Mouse (Mus musculus): ENCODE data around the gene Il13. TPM values are rescaled to one million over a fixed set of nuclear protein-coding genes. Genes with fewer than 3 reads are reported as not detected.

Gene Il13
- polyA plus RNA-seq, 1 experiment: not detected

DNA sequence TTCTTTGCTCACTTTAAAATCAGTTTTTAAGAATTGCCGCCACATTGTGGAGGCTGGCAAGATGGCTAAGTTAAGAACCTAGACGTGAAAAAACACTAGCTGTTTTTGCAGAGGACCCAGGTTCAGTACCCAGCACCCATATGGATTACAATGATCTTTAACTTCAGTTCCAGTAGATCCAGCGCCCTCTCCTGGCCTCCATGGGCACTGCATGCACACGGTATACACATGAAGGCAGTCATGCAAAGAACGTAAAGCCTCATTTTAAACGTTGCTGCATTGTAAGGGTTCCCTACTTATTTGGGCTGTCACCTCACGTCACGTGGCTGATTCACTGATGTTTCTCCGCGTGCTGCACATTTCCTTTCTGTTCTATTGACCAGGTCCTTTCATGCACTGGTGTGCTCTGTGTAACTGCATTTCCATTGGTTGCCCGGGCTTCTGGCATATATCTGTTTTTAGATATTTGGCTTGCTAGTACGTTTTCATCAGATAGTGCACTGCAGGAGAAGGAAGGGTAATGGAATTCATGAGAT, 8.3 kb upstream of the Il13 start:
- TF ChIP-seq POLR2A (IDR thresholded peaks at IDR 0.05; ENCODE audit: borderline replicate concordance, insufficient read depth, low read length): no peak
- TF ChIP-seq CTCF (IDR thresholded peaks at IDR 0.05; ENCODE audit: borderline replicate concordance, insufficient read depth, low read depth, low read length): peak; percentile 16; the same call in 1 of the 2 replicates
- Histone ChIP-seq H3K27ac (ENCODE audit: insufficient read depth, low read length) (no peak overlapping the region), H3K4me3 (replicated peaks; ENCODE audit: insufficient read depth, low read depth, low read length) (no peak overlapping the region), H3K27me3 (ENCODE audit: control insufficient read depth, insufficient read depth, low read length) (no peaks in the 10 kb centered on the region), H3K4me1 (ENCODE audit: control insufficient read depth, insufficient read depth, low read length) (no peaks in the 10 kb centered on the region)
- WGBS: 78% methylated on average over 12 of the region's 12 CpGs
- no peak for DNase-seq

DNA sequence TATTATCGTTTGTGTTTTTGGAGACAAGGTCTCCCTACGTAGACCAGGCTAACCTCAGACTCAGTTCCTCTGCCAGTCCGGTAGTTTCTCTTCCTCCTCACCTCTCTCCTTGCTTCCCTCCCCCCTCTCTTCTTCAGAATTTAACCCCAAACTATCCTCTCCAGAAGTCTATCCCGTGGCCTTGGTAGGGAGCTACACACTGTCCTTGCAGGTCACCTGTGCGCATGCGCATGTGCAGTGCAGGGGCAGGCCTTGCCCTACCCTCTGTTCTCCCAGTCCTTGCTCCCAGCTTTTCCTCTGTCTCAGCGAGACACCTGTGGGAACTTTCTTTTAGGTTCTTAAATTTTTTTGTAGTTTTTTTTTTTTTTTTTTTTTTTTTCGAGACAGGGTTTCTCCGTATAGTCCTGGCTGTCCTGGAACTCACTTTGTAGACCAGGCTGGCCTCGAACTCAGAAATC, 3.3 kb upstream of the Il13 start:
- Histone ChIP-seq H3K27me3 (ENCODE audit: control insufficient read depth, insufficient read depth, low read length) (no peaks in the 10 kb centered on the region), H3K4me3 (replicated peaks; ENCODE audit: insufficient read depth, low read depth, low read length) (no peak overlapping the region), H3K4me1 (ENCODE audit: control insufficient read depth, insufficient read depth, low read length) (no peaks in the 10 kb centered on the region), H3K27ac (ENCODE audit: insufficient read depth, low read length) (no peak overlapping the region)
- TF ChIP-seq POLR2A (IDR thresholded peaks at IDR 0.05; ENCODE audit: borderline replicate concordance, insufficient read depth, low read length) (no peak), CTCF (IDR thresholded peaks at IDR 0.05; ENCODE audit: borderline replicate concordance, insufficient read depth, low read depth, low read length) (no peak)
- 79% methylated on average over 10 of the region's 10 CpGs for WGBS
- no peak for DNase-seq

DNA sequence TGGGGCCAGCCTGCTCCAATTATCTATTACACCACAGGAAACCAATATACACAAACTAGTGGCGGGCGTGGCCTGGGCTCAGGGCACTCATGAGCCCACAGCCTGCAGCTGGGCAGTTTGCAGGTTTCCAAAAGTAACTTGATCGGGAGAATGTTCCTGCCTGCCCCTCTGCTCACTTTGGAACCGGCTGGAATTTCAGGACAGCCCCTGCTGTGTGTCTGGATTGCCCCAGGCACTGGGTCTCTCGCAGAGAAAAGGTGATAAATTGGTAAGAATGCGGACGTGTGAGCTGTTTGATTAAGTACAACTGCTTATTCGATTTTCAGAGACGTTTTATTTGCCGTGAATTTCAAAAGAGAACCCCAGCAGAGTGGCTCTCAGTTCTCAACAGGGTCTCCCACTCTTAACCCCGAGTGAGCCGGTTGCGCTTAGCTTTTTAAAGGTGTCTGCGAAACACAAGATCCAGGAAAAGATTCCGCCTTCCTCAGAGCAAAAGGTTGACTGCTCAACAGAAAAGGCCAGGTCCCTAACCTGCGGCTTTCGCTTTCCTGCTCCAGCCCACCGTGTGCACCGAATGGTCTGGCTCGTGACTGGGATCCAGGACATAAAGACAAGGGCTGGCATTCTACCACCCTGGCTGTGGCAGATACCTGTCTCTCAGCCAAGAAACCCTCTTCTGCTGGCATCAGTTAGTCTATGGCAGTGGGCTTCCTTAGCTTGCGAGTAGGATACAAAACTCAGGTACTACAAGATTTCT, 2.7 kb upstream of the Il13 start:
- Histone ChIP-seq H3K4me1 (ENCODE audit: control insufficient read depth, insufficient read depth, low read length) (no peaks in the 10 kb centered on the region), H3K27ac (ENCODE audit: insufficient read depth, low read length) (no peak overlapping the region), H3K4me3 (replicated peaks; ENCODE audit: insufficient read depth, low read depth, low read length) (no peak overlapping the region), H3K27me3 (ENCODE audit: control insufficient read depth, insufficient read depth, low read length) (no peaks in the 10 kb centered on the region)
- TF ChIP-seq CTCF (IDR thresholded peaks at IDR 0.05; ENCODE audit: borderline replicate concordance, insufficient read depth, low read depth, low read length): no peak
- no peak for TF ChIP-seq POLR2A (IDR thresholded peaks at IDR 0.05; ENCODE audit: borderline replicate concordance, insufficient read depth, low read length)
- no peak for DNase-seq
- WGBS: 58% methylated on average over 21 of the region's 21 CpGs

DNA sequence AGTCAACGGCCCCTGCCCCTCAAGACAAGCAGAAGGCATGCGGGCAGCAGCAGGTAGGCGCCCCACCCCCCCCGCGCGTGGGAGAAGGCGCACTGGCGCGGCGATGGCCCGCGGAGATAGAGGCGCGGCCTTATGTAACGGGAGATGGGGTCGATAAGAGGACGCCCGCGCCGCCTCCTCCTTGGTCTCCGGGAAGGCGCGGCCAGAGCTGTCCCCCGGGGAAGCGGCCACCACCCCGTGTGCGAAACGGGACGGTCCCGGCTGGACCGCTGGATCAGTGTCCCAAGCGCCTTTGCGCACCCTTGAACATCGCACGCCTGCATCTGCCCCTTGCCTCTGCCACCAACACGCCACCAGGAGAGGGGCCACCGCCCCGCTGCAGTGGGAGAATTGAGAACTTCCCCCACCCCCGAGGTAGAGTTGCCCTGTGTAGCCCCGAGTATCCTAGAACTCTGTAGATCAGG, 1.7 kb upstream of the Il13 start:
- no peaks in the 10 kb centered on the region for H3K4me1 ChIP-seq (ENCODE audit: control insufficient read depth, insufficient read depth, low read length)
- H3K27ac ChIP-seq (ENCODE audit: insufficient read depth, low read length): no peak overlapping the region
- H3K27me3 ChIP-seq (ENCODE audit: control insufficient read depth, insufficient read depth, low read length): no peaks in the 10 kb centered on the region
- WGBS: 4% methylated on average over 40 of the region's 40 CpGs
- TF ChIP-seq CTCF (IDR thresholded peaks at IDR 0.05; ENCODE audit: borderline replicate concordance, insufficient read depth, low read depth, low read length) (no peak), POLR2A (IDR thresholded peaks at IDR 0.05; ENCODE audit: borderline replicate concordance, insufficient read depth, low read length) (no peak)
- H3K4me3 ChIP-seq (replicated peaks; ENCODE audit: insufficient read depth, low read depth, low read length): peak overlapping the region; percentile 41
- peak; percentile 36 to 41 for DNase-seq

DNA sequence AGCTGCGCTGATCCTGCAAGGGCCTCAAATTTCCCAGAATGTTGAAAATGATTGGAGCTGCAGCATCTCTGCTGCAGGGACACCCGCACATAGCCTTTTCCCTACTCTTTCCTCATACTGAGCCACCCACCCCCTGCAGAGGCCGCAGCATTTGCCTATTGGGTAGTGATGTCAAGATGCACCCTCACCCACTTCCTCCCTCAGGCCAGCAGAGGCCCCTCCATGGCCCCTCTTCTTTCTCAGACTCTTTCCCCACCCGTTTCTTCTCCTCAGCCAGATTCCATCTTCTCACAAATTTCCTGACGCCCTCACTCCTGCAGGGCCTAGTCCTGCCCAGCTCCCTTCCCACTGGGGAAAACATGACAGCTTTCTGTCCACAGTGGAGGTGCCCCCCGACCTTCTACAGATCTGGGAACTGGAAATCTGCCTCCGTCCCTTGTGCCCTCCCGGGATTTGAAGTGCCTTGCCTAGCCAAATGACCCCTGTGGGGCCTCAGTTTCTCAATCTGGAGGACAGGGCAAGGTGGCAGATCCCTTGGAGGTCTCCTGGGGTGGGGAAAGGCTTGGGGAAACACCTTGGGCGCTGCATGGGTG, 1.2 kb upstream of the Il13 start:
- Histone ChIP-seq H3K27me3 (ENCODE audit: control insufficient read depth, insufficient read depth, low read length) (no peaks in the 10 kb centered on the region), H3K4me1 (ENCODE audit: control insufficient read depth, insufficient read depth, low read length) (no peaks in the 10 kb centered on the region), H3K27ac (ENCODE audit: insufficient read depth, low read length) (no peak overlapping the region), H3K4me3 (replicated peaks; ENCODE audit: insufficient read depth, low read depth, low read length) (peak overlapping the region; percentile 41)
- 61% methylated on average over 9 of the region's 9 CpGs for WGBS
- TF ChIP-seq POLR2A (IDR thresholded peaks at IDR 0.05; ENCODE audit: borderline replicate concordance, insufficient read depth, low read length) (no peak), CTCF (IDR thresholded peaks at IDR 0.05; ENCODE audit: borderline replicate concordance, insufficient read depth, low read depth, low read length) (no peak)
- no peak for DNase-seq

DNA sequence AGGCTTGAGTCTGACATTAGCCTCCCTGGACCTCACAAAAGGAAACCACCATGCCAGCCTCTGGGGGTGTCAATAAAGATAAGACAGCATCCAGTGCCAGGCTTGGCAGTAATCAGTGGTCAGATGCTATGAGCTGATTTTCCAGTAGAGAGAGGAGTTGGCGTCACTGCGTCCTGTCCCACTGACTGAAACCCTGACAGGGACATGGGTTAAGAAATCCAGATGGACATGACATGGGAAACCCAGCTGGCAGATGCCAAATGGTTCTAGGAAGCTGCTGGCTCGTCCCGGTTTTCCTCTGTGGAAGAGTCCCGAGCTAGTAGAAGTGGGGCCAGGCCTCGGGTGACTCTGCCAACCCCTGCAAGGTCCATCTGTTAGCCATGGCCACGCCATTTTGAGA, 858 bp downstream of the Il13 start:
- Histone ChIP-seq H3K27me3 (ENCODE audit: control insufficient read depth, insufficient read depth, low read length) (no peaks in the 10 kb centered on the region), H3K4me3 (replicated peaks; ENCODE audit: insufficient read depth, low read depth, low read length) (no peak overlapping the region), H3K4me1 (ENCODE audit: control insufficient read depth, insufficient read depth, low read length) (no peaks in the 10 kb centered on the region), H3K27ac (ENCODE audit: insufficient read depth, low read length) (no peak overlapping the region)
- no peak for DNase-seq
- 30% methylated on average over 7 of the region's 7 CpGs for WGBS
- TF ChIP-seq CTCF (IDR thresholded peaks at IDR 0.05; ENCODE audit: borderline replicate concordance, insufficient read depth, low read depth, low read length): no peak
- no peak for TF ChIP-seq POLR2A (IDR thresholded peaks at IDR 0.05; ENCODE audit: borderline replicate concordance, insufficient read depth, low read length)

DNA sequence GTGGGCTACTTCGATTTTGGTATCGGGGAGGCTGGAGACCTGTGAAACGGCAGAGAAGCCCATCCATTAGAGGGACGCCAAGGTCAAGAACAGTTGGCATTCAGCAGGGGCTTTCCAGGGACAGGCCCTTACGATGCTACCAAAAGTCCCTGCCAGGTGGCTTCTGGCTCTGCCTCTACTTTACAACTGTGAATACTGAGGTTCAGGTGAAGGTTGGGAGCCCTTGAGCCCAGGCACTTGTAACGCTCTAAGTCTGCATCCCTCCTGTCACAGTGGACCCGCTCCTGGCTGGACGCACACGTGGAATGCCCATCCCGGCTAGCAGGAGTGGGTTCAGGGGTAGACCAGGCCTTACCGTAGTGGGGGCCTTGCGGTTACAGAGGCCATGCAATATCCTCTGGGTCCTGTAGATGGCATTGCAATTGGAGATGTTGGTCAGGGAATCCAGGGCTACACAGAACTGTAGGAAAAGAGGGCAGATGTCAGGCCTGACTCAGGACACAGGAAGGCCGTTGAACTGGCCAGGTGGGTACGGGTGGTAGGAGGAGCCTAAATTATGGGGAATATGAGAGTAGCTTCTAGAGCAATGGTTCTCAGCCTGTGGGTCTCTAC, 2.3 kb downstream of the Il13 start:
- DNase-seq: no peak
- H3K27me3 ChIP-seq (ENCODE audit: control insufficient read depth, insufficient read depth, low read length): no peaks in the 10 kb centered on the region
- H3K4me3 ChIP-seq (replicated peaks; ENCODE audit: insufficient read depth, low read depth, low read length): no peak overlapping the region
- WGBS: 70% methylated on average over 14 of the region's 14 CpGs
- H3K27ac ChIP-seq (ENCODE audit: insufficient read depth, low read length): no peak overlapping the region
- TF ChIP-seq POLR2A (IDR thresholded peaks at IDR 0.05; ENCODE audit: borderline replicate concordance, insufficient read depth, low read length) (no peak), CTCF (IDR thresholded peaks at IDR 0.05; ENCODE audit: borderline replicate concordance, insufficient read depth, low read depth, low read length) (peak; percentile 32; the same call in 1 of the 2 replicates)
- no peaks in the 10 kb centered on the region for H3K4me1 ChIP-seq (ENCODE audit: control insufficient read depth, insufficient read depth, low read length)
